Comparison of ENCODE assay signal across 8 mouse cellular contexts in genomic region chr7:29317558-29317957, GRCm38 (mm10). TPM values are rescaled to one million over a fixed set of nuclear protein-coding genes. Genes with fewer than 3 reads are reported as not detected.
A peak's percentile ranks its signal among the peaks of the same experiment; 100 is the strongest.
DNase-seq lines count a peak whose midpoint lies in the region; ATAC-seq and TF ChIP-seq lines count a peak whose summit lies in the region.

No protein-coding gene starts in this region.

- H3K27ac ChIP-seq in lung, embryonic 15.5 days, result peak overlapping the region; percentile 94
- peak overlapping the region; percentile 95 for H3K27ac ChIP-seq in hindbrain, embryonic 14.5 days
- H3K27ac ChIP-seq in midbrain, embryonic 15.5 days, result peak overlapping the region; percentile 92

- H3K4me1 ChIP-seq in lung, embryonic 15.5 days, result peaks cover 63% of the 10 kb centered on the region
- peaks cover 2% of the 10 kb centered on the region; the same call in 1 of the 2 replicates for H3K4me1 ChIP-seq in lung, adult 2 months (ENCODE audit: control insufficient read depth, insufficient read depth, low read length)
- H3K4me1 ChIP-seq in hindbrain, embryonic 14.5 days (replicated peaks; ENCODE audit: control insufficient read depth, insufficient read depth, low read length), result peaks cover 90% of the 10 kb centered on the region
- H3K4me1 ChIP-seq in midbrain, embryonic 15.5 days, result peaks cover 86% of the 10 kb centered on the region

- H3K4me2 ChIP-seq in lung, embryonic 15.5 days, result peak overlapping the region; percentile 47
- peak overlapping the region; percentile 42 for H3K4me2 ChIP-seq in hindbrain, embryonic 14.5 days (replicated peaks)
- peak overlapping the region; percentile 43 for H3K4me2 ChIP-seq in midbrain, embryonic 15.5 days

- H3K9ac ChIP-seq in lung, embryonic 15.5 days, result peak overlapping the region; percentile 27; the same call in 1 of the 2 replicates
- peak overlapping the region; percentile 53 for H3K9ac ChIP-seq in hindbrain, embryonic 14.5 days
- peak overlapping the region; percentile 7 for H3K9ac ChIP-seq in midbrain, embryonic 15.5 days

- peak; percentile 50 for ATAC-seq in lung, embryonic 15.5 days (ENCODE audit: borderline replicate concordance, extremely low read depth, low FRiP score, low TSS enrichment)
- peak; percentile 57 for ATAC-seq in hindbrain, embryonic 14.5 days (ENCODE audit: low FRiP score)
- ATAC-seq in midbrain, embryonic 15.5 days (replicated peaks), result peak; percentile 48
- ATAC-seq in megakaryocyte progenitor cell, adult 5-6 weeks (replicated peaks; ENCODE audit: poor library complexity), result no peak

- TF ChIP-seq CTCF in lung, adult 2 months (IDR thresholded peaks at IDR 0.05; ENCODE audit: insufficient read depth, low read length), result no peak

- no peak for TF ChIP-seq POLR2A in lung, adult 2 months (IDR thresholded peaks at IDR 0.05; ENCODE audit: borderline replicate concordance, extremely low read depth, low read depth, low read length)

- 0% methylated on average over 2 of the region's 2 CpGs for WGBS in lung, embryonic 15.5 days
- 0% methylated on average over 2 of the region's 2 CpGs for WGBS in lung, adult 2 months
- WGBS in hindbrain, embryonic 14.5 days, result 4% methylated on average over 2 of the region's 2 CpGs
- WGBS in midbrain, embryonic 15.5 days, result 0% methylated on average over 2 of the region's 2 CpGs

- H3K4me3 ChIP-seq in lung, embryonic 15.5 days, result 0 out of 2 replicates have a peak overlapping the region, but pooled peaks have one; percentile 3
- H3K4me3 ChIP-seq in lung, adult 2 months (replicated peaks; ENCODE audit: extremely low read depth, low read depth, low read length), result no peak overlapping the region
- H3K4me3 ChIP-seq in hindbrain, embryonic 14.5 days (replicated peaks; ENCODE audit: low read length), result no peak overlapping the region
- no peak overlapping the region for H3K4me3 ChIP-seq in midbrain, embryonic 15.5 days

- no peaks in the 10 kb centered on the region for H3K9me3 ChIP-seq in lung, embryonic 15.5 days
- H3K9me3 ChIP-seq in hindbrain, embryonic 14.5 days (ENCODE audit: control insufficient read depth, low read length), result no peaks in the 10 kb centered on the region
- no peaks in the 10 kb centered on the region for H3K9me3 ChIP-seq in midbrain, embryonic 15.5 days

- peak; percentile 61 for DNase-seq in cerebellum, adult 11-12 months
- DNase-seq in cerebellum, adult 8-10 months, result no peak
- no peak for DNase-seq in lung, adult 2 months
- peak; percentile 84 for DNase-seq in hindbrain, embryonic 14.5 days (ENCODE audit: low spot score)
- DNase-seq in yolk sac, embryonic 10.5 days (ENCODE audit: low spot score), result peak; percentile 77

- no peaks in the 10 kb centered on the region for H3K27me3 ChIP-seq in lung, embryonic 15.5 days
- no peaks in the 10 kb centered on the region for H3K27me3 ChIP-seq in hindbrain, embryonic 14.5 days (ENCODE audit: control insufficient read depth, insufficient read depth, low read length)
- no peaks in the 10 kb centered on the region for H3K27me3 ChIP-seq in midbrain, embryonic 15.5 days (replicated peaks)

- no peaks in the 10 kb centered on the region for H3K36me3 ChIP-seq in lung, embryonic 15.5 days
- H3K36me3 ChIP-seq in hindbrain, embryonic 14.5 days (replicated peaks; ENCODE audit: control insufficient read depth, insufficient read depth), result peaks cover 26% of the 10 kb centered on the region
- H3K36me3 ChIP-seq in midbrain, embryonic 15.5 days (replicated peaks), result no peaks in the 10 kb centered on the region

RNA-seq across cellular contexts. Expression of gene Dpf1, which starts 13.8 kb away (rescaled TPM):
- 12.8 and 13.7 TPM in 2 replicates for polyA plus RNA-seq in lung, embryonic 15.5 days (2015; fragmentation: Nextera tagmentation; extraction: Ambion mirVana)
- polyA plus RNA-seq in lung, adult 2 months (2012; rRNA removed), result 1.7 and 4.0 TPM in 2 replicates
- polyA plus RNA-seq in hindbrain, embryonic 14.5 days (2014; fragmentation: Nextera tagmentation; extraction: Ambion mirVana), result 160 and 161 TPM in 2 replicates
- polyA plus RNA-seq in midbrain, embryonic 15.5 days (2015; fragmentation: Nextera tagmentation; extraction: Ambion mirVana), result 256 and 261 TPM in 2 replicates
- total RNA-seq in megakaryocyte progenitor cell, adult 5-6 weeks (2015), result 0.05 and 0.73 TPM in 2 replicates
- total RNA-seq in megakaryocyte progenitor cell, adult 5-6 weeks (2017), result 0.10 TPM in 1 of 2 replicates, not detected in the other

RNA-seq across cellular contexts. Expression of gene Ppp1r14a, which starts 28.4 kb away (rescaled TPM):
- 148 and 159 TPM in 2 replicates for polyA plus RNA-seq in lung, embryonic 15.5 days (2015; fragmentation: Nextera tagmentation; extraction: Ambion mirVana)
- 242 and 329 TPM in 2 replicates for polyA plus RNA-seq in lung, adult 2 months (2012; rRNA removed)
- 2.2 and 3.6 TPM in 2 replicates for polyA plus RNA-seq in hindbrain, embryonic 14.5 days (2014; fragmentation: Nextera tagmentation; extraction: Ambion mirVana)
- polyA plus RNA-seq in midbrain, embryonic 15.5 days (2015; fragmentation: Nextera tagmentation; extraction: Ambion mirVana), result 3.3 and 4.3 TPM in 2 replicates
- not detected in 2 replicates for total RNA-seq in megakaryocyte progenitor cell, adult 5-6 weeks (2015)
- 1.1 TPM in 1 of 2 replicates, not detected in the other for total RNA-seq in megakaryocyte progenitor cell, adult 5-6 weeks (2017)

RNA-seq across cellular contexts. Expression of gene Spint2, which starts 35.8 kb away (rescaled TPM):
- 325 and 332 TPM in 2 replicates for polyA plus RNA-seq in lung, embryonic 15.5 days (2015; fragmentation: Nextera tagmentation; extraction: Ambion mirVana)
- polyA plus RNA-seq in lung, adult 2 months (2012; rRNA removed), result 317 and 391 TPM in 2 replicates
- 71.3 and 73.2 TPM in 2 replicates for polyA plus RNA-seq in hindbrain, embryonic 14.5 days (2014; fragmentation: Nextera tagmentation; extraction: Ambion mirVana)
- 72.4 and 77.3 TPM in 2 replicates for polyA plus RNA-seq in midbrain, embryonic 15.5 days (2015; fragmentation: Nextera tagmentation; extraction: Ambion mirVana)
- 60.8 and 62.8 TPM in 2 replicates for total RNA-seq in megakaryocyte progenitor cell, adult 5-6 weeks (2015)
- 21.2 and 34.1 TPM in 2 replicates for total RNA-seq in megakaryocyte progenitor cell, adult 5-6 weeks (2017)

Comparison
In these comparisons a context has a peak if more than half of its experiments do, and no peak if none do; other contexts are left out.
1. DNase-seq: peak in cerebellum, adult 11-12 months (single experiment), hindbrain, embryonic 14.5 days (single experiment) and yolk sac, embryonic 10.5 days (single experiment); none in cerebellum, adult 8-10 months (single experiment) and lung, adult 2 months (single experiment).
2. RNA of gene Dpf1, which starts 13.8 kb away (polyA plus RNA-seq): 256 to 261 TPM in midbrain, embryonic 15.5 days and 160 to 161 TPM in hindbrain, embryonic 14.5 days; 12.8 to 13.7 TPM in lung, embryonic 15.5 days and 1.7 to 4.0 TPM in lung, adult 2 months; every median in the first group is over 10 times any median in the second.
3. RNA of gene Ppp1r14a, which starts 28.4 kb away (polyA plus RNA-seq): 242 to 329 TPM in lung, adult 2 months and 148 to 159 TPM in lung, embryonic 15.5 days; 3.3 to 4.3 TPM in midbrain, embryonic 15.5 days and 2.2 to 3.6 TPM in hindbrain, embryonic 14.5 days; every median in the first group is over 10 times any median in the second.
4. Peak in every context shown above with its lines, with median percentiles within 50 percentile points of each other: H3K27ac ChIP-seq, H3K4me2 ChIP-seq and H3K9ac ChIP-seq.